Mouse (Mus musculus) cerebellum, adult 2 months (tissue): ENCODE data around the gene Rnasel.
"Not testable (repeated sequence)": the region's sequence is repeated elsewhere in the genome, so short reads cannot be mapped to it uniquely, and the experiment has no call there.

Source experiments
- CTCF ChIP-seq: fragments of 200-500 bp; IDR thresholded peaks from 2 replicates; pipeline ENCODE4 v1.5.1; 2011; ENCODE audit warnings: low read depth, mild to moderate bottlenecking, control low read depth, low read length, moderate library complexity, borderline replicate concordance; ENCODE audit not compliant: insufficient read depth
- POLR2A ChIP-seq: fragments of 200-500 bp; IDR thresholded peaks from 2 replicates; pipeline ENCODE4 v1.6.1; 2011; ENCODE audit warnings: low read length, control low read depth, borderline replicate concordance; ENCODE audit not compliant: insufficient read depth

GRCm38 (mm10) chr1:153769571-153769970 lies 20.3 kb downstream of the Rnasel start:
- not testable (repeated sequence) for TF ChIP-seq CTCF, POLR2A
